Mouse (Mus musculus) heart, postnatal 25 days (tissue): ENCODE results near the gene AC161166.1. TPM values are rescaled to one million over a fixed set of nuclear protein-coding genes. Genes with fewer than 3 reads are reported as not detected.
"Not testable (repeated sequence)": the region's sequence is repeated elsewhere in the genome, so short reads cannot be mapped to it uniquely, and the experiment has no call there.

Experiments used
- DNase-seq: peaks from one replicate; pipeline ENCODE4 v3.0.0; 2022; ENCODE audit warnings: low spot score
- intact Hi-C: fragments of 180-260 bp; cut with DNase I; formaldehyde crosslinking; loops from one replicate; pipeline ENCODE4 v1.15.1; 2025
- total RNA-seq, 2 experiments: library from RNA; stranded (reverse); gene quantifications; 2 replicates each; pipeline ENCODE4 v1.2.3; 2021

AC161166.1 gene
- total RNA-seq, 2 experiments from 2014 or later, result not detected

DNA sequence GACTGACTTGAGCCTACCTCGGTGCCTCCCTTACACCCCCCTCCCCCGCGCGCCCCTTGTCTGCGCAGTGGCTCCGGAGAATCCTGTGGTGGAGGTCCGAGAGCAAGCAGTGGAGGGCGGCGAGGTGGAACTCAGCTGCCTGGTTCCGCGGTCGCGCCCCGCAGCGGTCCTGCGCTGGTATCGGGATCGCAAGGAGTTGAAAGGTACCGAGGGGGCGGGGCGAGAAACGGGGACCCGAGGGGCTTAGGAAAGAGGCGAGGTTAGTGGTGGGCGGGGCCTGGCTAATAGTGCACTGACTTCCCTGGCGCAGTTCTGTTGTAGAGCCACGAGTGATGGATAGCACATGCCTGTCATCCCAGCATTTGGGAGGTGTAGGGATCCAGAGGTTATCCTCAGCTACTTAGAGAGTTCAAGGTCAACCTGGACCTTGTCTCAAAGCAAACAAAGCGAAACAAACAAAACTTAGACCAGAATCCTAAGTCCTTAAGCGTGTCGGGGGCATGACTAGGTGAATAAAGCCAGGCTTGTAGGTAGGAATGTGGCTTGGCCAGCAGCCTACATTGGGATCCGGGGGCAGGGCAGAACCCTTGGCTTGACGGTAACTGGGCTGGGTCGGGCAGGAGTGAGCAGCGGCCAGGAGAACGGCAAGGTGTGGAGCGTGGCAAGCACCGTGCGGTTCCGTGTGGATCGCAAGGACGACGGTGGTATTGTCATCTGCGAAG is 12.2 kb downstream of the AC161166.1 start:
- DNase-seq, result no peak
- intact Hi-C loops, result no loop called here

DNA sequence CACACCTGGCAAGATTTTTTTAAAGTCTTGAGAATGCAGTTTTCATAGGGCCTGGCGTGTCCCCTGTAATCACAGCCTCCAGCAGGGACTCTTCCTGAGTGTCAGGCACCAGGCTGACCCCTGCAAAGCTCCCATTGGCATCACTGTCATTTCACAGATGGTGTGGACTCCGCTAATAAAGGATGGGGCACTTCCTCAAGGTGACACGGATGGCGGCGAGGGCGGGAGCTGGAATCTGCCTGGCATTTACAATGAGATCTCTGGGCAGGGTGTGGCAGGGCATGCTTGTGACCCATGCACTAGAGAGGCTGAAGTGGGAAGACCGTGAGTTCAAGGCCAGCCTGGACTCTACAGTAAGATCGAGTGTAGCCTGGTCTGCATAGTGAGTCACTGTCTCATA is 24.0 kb downstream of the AC161166.1 start:
- intact Hi-C loops, result no loop called here

DNA sequence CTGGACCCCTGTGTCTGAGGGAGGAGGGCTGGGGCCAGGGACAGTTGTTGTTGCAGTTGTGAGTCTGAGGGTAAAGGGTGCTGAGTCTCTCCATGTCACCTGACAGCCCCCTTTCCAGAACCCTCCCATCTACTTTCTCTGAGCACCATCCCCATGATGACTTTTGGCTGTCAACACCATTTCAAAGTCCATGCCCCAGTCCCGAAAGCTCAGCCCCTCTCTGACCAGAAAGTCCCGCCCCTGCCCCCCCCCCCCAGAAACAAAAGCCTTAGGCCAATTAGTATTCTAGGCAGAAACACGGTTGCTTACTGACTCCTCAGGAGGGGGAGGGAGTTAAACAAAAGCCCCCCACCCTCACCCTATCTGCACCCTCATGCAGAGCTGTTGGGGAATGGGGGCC is 24.9 kb downstream of the AC161166.1 start:
- intact Hi-C loops, result no loop called here
- no peak for DNase-seq

More for the DNA sequence above, 24.0 kb downstream of the AC161166.1 start:
- no peak for DNase-seq

DNA sequence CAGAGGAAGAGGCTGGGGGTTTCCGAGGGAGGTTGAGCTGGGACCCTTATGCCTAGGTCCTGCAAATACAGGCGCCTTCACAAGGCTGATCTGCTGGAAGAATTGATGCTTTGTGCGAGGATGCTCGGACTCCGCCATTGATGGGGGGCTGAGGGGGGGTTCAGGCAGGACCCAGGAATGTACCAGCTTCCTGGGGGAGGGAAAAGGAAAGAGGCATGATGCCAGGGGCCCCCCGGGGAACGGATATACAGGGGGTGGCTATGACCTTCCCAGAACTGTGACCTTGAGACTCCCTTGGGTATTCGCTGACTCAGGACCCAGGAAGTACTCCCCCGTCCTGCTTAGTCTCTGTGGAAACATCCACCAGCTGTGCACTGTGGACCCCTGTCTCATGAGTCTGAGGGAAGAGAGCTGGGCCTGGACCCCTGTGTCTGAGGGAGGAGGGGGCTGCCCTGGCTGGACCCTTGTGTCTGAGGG is 25.6 kb downstream of the AC161166.1 start:
- no peak for DNase-seq
- intact Hi-C loops, result no loop called here

DNA sequence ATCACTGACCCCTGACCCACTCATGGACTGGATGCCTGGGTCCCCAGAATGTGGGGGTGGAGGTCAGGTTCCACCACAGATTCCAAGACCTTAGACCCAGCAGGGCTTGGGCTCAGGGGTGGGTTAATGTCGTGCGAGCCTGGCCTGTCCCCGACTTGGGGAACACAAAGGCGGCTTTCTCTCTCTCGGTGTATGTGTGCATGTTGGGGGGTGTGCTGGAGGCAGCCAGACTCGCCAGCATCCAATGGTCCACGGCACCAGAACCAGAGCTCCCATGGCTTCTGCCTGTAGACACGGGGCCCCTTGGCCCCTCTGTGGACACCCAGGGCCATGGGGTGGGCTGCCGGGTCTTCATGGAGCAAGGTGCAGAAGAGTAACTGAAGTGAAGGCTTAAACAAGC is 26.8 kb downstream of the AC161166.1 start:
- intact Hi-C loops, result no loop called here
- no peak for DNase-seq

DNA sequence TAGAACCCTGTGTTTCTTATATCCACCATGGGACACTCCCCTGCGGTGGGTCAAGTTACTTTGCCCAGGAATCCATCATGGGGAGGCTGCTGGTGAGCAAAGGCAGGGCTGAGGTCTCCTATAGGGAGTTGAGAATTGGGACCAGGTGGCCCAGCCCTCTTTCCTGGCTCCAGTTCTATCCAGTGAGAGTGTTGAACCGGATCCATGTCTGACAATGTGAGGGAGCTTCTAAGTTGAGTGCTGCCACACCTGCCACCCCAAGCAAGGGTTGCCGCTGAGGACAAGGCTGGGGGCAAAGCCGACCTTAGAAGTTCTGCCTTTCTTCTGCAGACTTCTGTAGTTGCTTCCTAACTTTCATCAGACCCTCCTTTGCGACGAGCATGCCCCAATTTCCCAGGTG is 29.0 kb downstream of the AC161166.1 start:
- intact Hi-C loops, result not testable (repeated sequence)

DNA sequence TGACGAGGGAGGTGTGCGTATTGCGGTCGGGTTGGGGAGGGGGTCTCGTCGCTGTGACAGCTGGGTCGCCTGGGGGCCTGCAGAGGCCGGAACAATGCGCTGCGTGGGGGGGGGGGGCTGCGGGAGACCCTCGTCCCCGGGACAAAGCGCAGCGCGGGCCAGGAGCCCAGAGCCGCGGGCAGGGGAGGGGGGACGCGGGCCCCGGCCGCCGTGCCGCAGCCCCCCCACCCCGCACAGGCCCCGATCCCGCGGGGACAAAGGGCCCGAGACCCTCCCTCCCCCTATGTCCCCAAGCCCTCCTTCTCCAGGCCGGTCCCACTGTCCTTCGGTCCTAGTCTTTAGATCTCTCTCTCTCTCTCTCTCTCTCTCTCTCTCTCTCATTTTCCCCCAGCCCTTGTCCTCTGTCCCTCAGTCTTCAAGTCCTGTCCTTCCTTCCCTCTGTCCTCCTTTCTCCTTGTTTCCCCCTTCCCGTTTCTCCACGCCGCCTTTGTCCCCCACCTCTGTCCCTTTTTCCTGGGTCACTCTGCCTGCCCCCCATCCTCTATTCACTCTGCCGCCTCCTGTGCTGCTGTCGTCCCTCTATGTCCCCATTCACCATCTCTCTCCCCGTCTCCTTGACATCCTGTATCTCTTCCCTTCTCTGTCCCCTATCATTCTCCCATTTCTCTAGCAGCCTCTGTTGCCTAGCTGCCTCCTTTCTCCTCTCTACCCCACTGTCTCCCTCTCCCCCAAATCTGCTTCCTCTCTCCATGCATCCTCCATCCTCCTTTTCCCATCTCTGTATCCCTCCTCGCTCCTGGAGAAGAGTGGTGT is 29.8 kb downstream of the AC161166.1 start:
- intact Hi-C loops, result no loop called here
- no peak for DNase-seq

More for the DNA sequence above, 29.0 kb downstream of the AC161166.1 start:
- DNase-seq, result not testable (repeated sequence)

DNA sequence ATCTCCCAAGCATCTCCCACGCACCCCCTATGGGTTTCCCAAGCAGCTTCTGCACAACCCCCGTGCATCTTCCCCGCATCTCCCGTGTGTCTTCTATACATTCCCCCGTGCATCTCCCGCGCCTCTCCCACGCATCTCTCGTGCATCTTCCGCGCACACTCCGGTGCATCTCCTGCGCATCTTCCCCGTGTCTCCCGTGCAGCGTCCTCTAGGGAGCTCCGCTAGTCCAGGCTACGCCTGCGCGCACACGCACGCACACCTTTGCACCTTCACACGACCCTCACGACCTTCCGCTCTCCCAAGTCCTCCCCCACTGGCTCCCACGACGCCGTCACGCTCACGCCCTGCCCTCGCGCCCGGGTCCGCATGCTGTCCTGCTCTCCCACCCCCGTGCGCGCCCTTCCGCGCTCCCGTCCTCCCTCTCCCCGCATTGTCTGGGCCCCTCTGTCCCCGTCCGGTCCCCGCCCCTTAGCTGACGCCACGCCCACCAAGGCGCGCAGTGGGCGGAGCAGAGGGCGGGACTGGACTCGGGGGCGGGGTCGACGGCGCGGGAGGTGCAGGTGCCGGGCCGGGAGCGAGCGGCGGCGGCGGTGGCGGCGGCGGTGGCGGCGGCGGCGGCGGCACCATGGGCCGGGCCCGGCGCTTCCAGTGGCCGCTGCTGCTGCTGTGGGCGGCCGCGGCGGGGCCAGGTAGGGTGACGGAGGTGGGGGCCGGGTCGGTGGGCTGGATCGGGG is 30.6 kb downstream of the AC161166.1 start, which contains the start of gene Cadm4:
Cadm4 (plus strand) TSS at position 550 of the 734 bp plus-strand sequence.
- intact Hi-C loops, result no loop called here
- DNase-seq, result peak; percentile 49

DNA sequence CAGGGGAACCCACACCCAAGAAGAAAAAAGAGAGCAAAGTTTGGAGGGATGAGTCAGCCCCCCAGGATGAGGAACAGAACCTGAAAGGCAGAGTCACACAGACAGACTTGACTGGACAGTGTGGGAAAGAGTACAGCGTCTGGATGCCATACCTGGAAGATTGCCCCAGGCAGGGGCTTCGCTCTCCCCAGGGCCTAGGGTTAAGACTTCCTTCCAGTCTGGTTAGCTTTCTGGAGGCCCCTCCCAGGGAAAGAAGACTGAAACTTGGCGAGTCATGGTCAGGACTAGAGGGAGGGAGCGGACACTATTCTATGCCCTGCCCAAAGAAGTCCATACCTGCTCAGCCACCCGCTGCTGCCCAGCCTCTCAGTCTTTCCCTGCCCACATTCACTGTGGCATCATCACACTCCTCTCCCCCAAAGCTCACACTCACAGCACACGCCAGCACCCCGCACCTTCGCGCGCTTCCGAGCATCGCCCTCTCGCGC is 31.2 kb downstream of the AC161166.1 start:
- intact Hi-C loops, result no loop called here
- no peak for DNase-seq

DNA sequence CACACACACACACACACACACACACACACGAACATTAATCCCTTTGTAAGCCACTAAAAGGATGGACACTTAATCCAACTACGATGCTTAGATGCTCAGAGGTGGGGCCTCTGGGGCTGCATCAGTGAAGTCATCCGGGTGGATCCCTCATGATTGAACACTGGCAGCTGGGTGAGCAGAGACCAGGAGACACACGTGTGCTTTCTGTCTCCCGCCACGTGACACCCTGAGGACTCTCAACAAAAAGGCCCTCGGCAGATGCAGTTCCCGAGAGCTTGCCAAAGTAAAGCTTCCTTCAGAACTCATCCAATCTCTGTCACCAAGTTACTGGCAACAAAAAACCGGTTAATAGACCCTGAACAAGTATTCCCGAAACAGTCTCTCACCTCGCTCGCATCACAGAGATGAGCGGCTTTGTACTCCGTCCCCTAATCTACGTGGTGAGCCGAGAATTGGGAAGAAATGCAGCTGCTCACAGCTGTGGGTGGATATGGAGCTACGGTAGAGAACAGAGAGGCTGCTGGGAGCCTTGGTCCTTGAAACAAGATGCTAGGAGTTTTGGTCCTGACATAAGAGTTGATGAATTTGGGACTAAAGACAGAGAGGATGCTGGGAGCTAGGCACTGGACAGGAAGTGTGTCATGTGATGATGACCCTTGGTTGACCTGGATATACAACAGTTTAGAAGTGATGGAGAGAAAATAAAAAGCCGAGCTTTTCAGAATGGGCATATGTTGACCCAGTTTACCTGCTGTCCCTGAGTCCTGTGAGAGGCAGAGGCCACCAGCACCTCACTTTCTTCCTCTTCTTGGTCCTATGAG is 31.9 kb downstream of the AC161166.1 start:
- intact Hi-C loops, result no loop called here
- peak; percentile 26 for DNase-seq

DNA sequence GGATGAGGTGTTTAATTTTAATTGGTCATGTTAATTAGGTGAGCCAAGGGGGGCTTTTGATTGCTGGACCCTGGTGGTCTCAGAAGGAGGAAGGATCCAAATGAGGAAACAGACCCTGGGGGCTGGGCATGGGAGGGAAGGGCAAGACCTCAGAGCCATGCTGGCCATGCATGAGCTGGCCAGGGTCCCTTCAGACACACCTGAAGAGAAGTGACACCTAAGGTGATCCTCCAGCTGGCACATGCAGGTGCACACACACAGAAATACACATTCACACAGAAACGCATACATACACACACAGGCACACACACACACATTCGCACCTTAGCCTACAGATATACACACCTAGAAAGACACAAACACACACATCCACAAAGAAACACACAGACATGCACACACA is 32.6 kb downstream of the AC161166.1 start:
- DNase-seq, result no peak
- intact Hi-C loops, result loop anchor here (5.0 to 10.0 kb wide), 2 partner anchors 68 to 175 kb away; partner anchors contain the start of genes Pinlyp and Xrcc1

DNA sequence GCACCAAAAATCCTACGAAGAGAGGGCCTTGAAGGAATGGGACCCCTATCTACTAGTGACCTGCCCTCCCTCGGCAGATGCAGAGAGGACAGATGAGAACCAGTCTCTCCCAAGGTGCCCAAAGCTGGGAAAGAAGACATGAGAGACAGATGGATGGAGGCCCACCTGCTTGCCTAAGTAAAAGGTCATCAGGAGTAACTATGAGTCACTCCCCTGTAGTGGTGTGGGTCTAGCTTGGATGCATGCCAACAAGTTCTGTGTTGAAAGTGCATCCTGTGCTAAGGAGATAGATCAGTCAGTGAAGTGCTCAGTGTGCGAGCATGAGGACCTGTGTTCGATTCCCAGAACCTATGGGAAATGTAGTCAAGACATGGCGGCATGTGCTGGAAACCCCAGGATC is 33.3 kb downstream of the AC161166.1 start:
- no peak for DNase-seq
- intact Hi-C loops, result loop anchor here (5.0 to 10.0 kb wide), 2 partner anchors 68 to 176 kb away; partner anchors contain the start of genes Pinlyp and Xrcc1

DNA sequence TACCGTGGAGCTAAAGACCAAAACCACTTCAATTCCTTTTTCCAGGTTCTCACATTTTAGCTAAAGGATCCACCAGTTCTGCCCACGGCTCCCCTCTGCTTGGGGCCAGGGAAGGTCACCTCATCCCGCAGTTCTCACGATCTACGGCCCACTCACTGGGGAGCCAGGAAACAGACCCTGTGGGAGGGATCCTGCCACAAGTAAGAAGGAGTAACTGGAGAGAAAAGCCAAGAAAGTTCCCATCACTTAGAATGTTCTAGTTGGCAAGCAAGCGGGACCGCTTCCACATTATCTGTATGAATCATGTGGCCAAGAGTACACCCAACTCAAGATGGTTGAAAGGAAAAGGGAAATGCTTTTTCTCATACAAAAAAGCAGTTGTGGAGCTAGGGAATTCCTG is 35.4 kb downstream of the AC161166.1 start:
- intact Hi-C loops, result loop anchor here (5.0 to 10.0 kb wide), 2 partner anchors 70 to 178 kb away; partner anchors contain the start of genes Pinlyp and Xrcc1

DNA sequence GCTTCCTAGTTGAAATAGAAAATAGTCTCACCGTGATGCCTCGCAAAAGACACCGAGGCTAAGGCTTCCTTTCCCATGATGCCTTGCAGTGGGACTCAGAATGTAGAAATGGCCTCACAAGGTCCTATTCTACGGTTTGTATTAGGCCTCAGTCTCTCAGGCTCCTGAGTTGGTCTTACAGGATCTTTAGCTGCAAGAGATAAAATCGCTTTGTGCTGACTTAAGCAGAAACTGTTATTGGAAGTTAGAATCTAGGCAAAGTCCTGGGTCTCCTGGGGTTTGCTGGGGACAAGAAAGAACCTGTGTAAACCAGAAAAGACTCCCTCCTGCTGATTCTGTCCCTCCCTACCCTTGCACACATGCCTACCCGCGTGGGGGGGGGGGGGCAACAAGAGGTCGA is 35.9 kb downstream of the AC161166.1 start:
- intact Hi-C loops, result loop anchor here (5.0 to 10.0 kb wide), 2 partner anchors 71 to 178 kb away; partner anchors contain the start of genes Pinlyp and Xrcc1
- no peak for DNase-seq

More for the DNA sequence above, 35.4 kb downstream of the AC161166.1 start:
- DNase-seq, result no peak

DNA sequence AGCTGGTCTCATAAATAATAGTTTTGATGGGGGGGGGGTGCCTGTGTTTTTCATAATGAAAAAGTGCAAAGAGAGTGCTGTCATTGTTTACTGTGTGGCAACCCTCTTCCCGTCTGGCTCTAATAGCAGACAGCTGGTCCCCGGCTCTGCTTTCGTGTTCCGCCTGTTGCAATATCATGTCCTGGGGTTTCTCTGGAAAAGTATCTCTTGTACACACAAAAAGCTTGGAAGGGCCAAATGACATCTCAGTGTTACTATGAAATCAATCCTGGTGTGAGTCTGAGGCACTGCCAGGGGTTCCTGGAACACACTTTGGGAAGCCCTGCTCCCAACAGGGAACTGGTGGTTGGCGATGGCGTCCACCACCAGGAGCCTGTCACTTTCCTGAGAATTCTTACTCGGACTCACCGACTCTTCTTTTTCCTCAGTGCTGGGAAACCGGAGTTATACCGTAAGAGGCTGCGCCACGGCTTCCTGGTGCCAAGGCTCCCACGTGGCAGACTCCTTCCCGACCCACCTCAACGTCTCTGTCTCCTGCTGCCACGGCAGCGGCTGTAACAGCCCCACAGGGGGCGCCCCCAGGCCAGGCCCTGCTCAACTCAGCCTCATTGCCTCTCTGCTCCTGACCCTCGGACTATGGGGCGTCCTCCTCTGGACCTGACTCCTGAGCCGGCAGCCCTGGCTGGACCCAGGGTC is 37.3 kb downstream of the AC161166.1 start:
- intact Hi-C loops, result loop anchor here (5.0 to 10.0 kb wide), 2 partner anchors 72 to 180 kb away; partner anchors contain the start of genes Pinlyp and Xrcc1
- DNase-seq, result no peak

DNA sequence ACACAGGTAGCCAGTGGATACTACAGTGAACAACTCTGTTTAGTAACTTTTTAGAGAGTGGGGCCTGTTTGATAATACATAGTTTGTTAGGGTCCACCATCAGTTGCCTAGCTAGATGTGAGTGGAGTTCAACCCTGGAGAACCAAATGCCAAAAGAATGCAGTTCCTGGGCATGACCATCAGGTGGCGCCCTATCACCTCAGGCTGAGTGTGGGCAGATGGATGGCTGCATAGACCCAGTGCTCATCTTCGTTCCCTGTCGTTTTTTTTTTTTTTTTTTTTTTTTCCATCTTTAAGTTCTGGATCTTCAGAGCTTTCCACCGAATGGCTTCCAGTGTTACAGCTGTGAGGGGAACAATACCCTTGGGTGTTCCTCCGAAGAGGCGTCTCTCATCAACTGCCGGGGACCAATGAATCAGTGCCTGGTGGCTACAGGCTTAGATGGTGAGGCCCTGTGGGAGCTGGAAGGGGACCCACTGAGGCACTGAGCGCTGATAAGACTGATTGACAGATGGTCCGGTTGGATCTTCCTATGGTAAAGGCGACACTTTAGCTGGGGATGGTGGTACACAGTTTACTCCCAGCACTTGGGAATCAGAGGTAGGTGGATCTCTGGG is 38.2 kb downstream of the AC161166.1 start:
- DNase-seq, result no peak
- intact Hi-C loops, result loop anchor here (1.0 to 10.0 kb wide), 3 partner anchors 33 to 181 kb away; no protein-coding TSS in a partner anchor

DNA sequence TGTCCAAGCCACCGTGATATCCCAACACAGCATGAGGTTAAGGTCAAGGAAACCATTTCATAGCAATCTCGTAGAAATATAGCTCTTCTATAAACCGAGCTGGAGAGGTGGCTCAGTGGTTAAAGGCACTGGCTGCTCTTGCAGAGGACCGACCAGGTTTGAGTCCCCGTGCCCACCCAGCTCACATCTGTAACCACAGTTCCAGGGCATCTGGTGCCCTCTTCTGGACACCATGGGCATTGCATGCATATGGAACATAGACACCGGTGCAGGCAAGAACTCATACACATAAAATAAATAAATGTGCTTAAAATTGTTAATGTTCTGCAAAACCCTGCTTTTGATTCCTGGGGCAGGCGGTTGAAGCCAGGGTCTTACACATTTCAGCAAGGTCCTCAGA is 39.3 kb downstream of the AC161166.1 start:
- DNase-seq, result no peak

DNA sequence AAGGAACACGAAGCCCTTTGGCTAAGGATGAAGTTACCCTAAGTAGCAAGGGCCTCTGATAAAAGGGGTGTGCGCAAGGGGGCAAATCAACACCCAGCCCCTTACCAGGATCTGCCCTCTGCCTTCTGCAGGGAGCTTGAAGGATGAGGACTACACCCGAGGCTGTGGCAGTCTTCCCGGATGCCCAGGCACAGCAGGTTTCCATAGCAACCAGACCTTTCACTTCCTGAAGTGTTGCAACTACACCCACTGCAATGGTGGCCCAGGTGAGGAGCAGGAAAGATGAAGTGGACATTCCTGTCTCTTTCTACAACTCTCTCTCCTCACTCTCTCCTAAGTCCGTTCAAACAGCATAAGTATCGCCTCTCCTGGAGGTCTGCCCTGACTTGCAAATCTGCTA is 39.8 kb downstream of the AC161166.1 start:
- no peak for DNase-seq
- intact Hi-C loops, result loop anchor here (2.0 to 10.0 kb wide), 2 partner anchors 92 to 182 kb away; no protein-coding TSS in a partner anchor

More for the DNA sequence above, 39.3 kb downstream of the AC161166.1 start:
- intact Hi-C loops, result loop anchor here (1.0 to 10.0 kb wide), 3 partner anchors 32 to 182 kb away; no protein-coding TSS in a partner anchor
